Mouse (Mus musculus): ENCODE data around the gene Ksr1. TPM values are rescaled to one million over a fixed set of nuclear protein-coding genes. Genes with fewer than 3 reads are reported as not detected.
"Not testable (repeated sequence)": the region's sequence is repeated elsewhere in the genome, so short reads cannot be mapped to it uniquely, and the experiment has no call there.

Ksr1 gene
- polyA plus RNA-seq, 1 experiment from 2014 or later: 4.9 TPM

DNA sequence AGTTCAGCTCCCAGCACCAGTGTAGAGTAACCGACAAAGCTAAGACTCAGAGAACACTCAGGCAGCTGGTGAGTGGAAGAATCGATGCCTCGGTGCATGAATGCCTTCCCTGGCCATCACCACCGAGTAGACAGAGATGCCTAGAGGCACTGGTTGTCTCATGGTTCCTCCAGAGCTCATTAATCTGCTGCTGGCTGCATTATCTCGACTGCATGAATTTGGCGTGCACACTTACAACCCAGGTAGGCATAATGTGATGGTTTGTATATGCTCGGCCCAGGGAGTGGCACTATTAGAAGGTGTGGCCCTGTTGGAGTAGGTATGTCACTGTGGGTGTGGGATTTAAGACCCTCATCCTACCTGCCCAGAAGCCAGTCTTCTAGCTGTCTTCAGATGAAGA, 137.3 kb downstream of the Ksr1 start:
- no peaks in the 10 kb centered on the region for H3K4me1 ChIP-seq
- no peaks in the 10 kb centered on the region for H3K36me3 ChIP-seq
- no peak overlapping the region for H3K27ac ChIP-seq (replicated peaks)
- H3K9ac ChIP-seq (replicated peaks): no peak overlapping the region
- H3K9me3 ChIP-seq: no peaks in the 10 kb centered on the region
- no peak overlapping the region for H3K4me2 ChIP-seq (replicated peaks)
- ATAC-seq (replicated peaks): no peak
- WGBS: 86% methylated on average over 7 of the region's 7 CpGs
- no peak overlapping the region for H3K4me3 ChIP-seq
- H3K27me3 ChIP-seq: no peaks in the 10 kb centered on the region

DNA sequence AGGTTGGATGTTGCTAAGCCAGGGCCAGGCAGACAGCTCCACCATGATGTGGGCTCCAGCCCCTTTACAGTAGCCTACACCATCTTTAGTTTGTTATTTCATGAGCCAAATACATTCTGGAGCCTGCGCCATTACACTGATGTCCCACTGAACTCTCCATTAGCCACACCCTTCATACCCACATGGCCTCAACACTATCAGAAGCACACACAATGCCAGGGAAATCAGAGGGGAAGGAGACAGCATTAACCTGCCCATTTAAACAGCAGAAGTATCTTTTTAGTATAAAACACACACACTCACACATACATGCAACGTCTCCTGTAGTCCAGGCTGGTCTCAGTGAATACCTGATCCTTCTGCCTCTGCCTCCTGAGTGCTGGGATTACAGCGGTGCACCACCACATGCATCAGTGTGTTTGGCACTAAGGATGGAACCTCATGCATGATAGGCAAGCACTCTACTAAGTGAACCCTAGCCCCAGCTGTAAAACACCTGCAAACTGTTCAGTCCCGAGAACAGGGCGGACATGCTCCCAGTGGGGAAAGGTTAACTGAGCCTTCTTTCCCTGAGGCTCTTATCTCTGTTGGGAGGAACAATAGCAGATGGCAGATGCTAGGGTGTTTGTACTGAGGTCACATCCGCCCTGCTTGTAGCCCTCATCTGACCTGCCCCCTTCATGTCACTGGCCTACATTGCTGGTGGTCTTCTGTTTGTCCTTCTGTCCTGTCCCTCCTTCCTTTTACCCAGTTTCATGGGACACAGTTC, 138.0 kb downstream of the Ksr1 start:
- Histone ChIP-seq H3K27ac (replicated peaks) (no peak overlapping the region), H3K9ac (replicated peaks) (no peak overlapping the region), H3K27me3 (no peaks in the 10 kb centered on the region), H3K36me3 (no peaks in the 10 kb centered on the region), H3K4me1 (no peaks in the 10 kb centered on the region), H3K4me2 (replicated peaks) (no peak overlapping the region), H3K9me3 (no peaks in the 10 kb centered on the region), H3K4me3 (no peak overlapping the region)
- 88% methylated on average over 6 of the region's 6 CpGs for WGBS
- no peak for ATAC-seq (replicated peaks)

DNA sequence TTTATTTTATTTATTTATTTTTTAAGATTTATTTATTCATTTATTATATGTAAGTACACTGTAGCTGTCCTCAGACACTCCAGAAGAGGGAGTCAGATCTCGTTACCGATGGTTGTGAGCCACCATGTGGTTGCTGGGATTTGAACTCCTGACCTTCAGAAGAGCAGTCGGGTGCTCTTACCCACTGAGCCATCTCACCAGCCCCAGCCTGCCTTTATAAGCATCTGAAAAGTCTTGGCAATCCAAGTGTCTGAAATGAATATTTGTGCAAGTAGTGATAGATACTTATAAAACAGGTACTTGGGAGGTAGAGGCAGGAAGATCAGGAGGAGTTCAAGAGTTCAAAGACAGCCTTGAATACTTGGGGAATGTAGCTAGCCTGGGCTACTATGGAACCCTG, 138.9 kb downstream of the Ksr1 start:
- H3K36me3 ChIP-seq; H3K27me3 ChIP-seq; ATAC-seq (replicated peaks); H3K9ac ChIP-seq (replicated peaks); H3K9me3 ChIP-seq; H3K4me2 ChIP-seq (replicated peaks); H3K4me3 ChIP-seq; H3K27ac ChIP-seq (replicated peaks); H3K4me1 ChIP-seq: not testable (repeated sequence)
- 90% methylated on average over 3 of the region's 3 CpGs for WGBS

DNA sequence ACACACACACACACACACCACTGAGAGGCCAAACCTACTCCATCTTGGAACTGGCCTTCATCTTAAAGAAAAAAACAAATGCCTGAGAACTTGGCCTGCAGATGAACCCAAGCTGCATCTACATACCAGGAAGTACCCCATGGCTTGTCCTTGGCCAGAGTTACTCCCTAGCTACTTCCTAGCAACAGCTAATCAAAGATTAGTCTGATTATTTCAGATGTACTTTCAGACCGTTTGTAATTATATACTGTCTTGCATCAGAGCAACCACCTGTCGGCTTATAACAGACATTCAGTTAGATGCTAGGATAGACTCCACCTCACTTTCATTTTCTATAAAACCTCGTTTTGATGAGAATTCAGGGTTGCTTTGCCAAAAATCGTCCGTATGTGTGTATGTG, 139.8 kb downstream of the Ksr1 start:
- ATAC-seq (replicated peaks): no peak
- H3K9ac ChIP-seq (replicated peaks): no peak overlapping the region
- no peaks in the 10 kb centered on the region for H3K27me3 ChIP-seq
- no peak overlapping the region for H3K27ac ChIP-seq (replicated peaks)
- no peaks in the 10 kb centered on the region for H3K9me3 ChIP-seq
- H3K4me2 ChIP-seq (replicated peaks): no peak overlapping the region
- 64% methylated on average over 5 of the region's 5 CpGs for WGBS
- H3K36me3 ChIP-seq: no peaks in the 10 kb centered on the region
- H3K4me3 ChIP-seq: no peak overlapping the region
- no peaks in the 10 kb centered on the region for H3K4me1 ChIP-seq

- no peak for ATAC-seq (replicated peaks)
- Histone ChIP-seq H3K27ac (replicated peaks) (no peak overlapping the region), H3K4me3 (no peak overlapping the region), H3K36me3 (no peaks in the 10 kb centered on the region), H3K4me2 (replicated peaks) (no peak overlapping the region), H3K9me3 (no peaks in the 10 kb centered on the region), H3K4me1 (no peaks in the 10 kb centered on the region), H3K27me3 (no peaks in the 10 kb centered on the region), H3K9ac (replicated peaks) (no peak overlapping the region)
- 91% methylated on average over 14 of the region's 14 CpGs for WGBS
Observed at GRCm38 (mm10) chr11:79005578-79006394, 140.4 kb downstream of the Ksr1 start.

- no peak overlapping the region for H3K9ac ChIP-seq (replicated peaks)
- WGBS: 89% methylated on average over 10 of the region's 10 CpGs
- H3K9me3 ChIP-seq: no peaks in the 10 kb centered on the region
- no peak for ATAC-seq (replicated peaks)
- no peaks in the 10 kb centered on the region for H3K27me3 ChIP-seq
- no peak overlapping the region for H3K4me2 ChIP-seq (replicated peaks)
- H3K4me1 ChIP-seq: no peaks in the 10 kb centered on the region
- no peak overlapping the region for H3K4me3 ChIP-seq
- no peaks in the 10 kb centered on the region for H3K36me3 ChIP-seq
- no peak overlapping the region for H3K27ac ChIP-seq (replicated peaks)
Observed at GRCm38 (mm10) chr11:79003769-79004638, 142.2 kb downstream of the Ksr1 start.

DNA sequence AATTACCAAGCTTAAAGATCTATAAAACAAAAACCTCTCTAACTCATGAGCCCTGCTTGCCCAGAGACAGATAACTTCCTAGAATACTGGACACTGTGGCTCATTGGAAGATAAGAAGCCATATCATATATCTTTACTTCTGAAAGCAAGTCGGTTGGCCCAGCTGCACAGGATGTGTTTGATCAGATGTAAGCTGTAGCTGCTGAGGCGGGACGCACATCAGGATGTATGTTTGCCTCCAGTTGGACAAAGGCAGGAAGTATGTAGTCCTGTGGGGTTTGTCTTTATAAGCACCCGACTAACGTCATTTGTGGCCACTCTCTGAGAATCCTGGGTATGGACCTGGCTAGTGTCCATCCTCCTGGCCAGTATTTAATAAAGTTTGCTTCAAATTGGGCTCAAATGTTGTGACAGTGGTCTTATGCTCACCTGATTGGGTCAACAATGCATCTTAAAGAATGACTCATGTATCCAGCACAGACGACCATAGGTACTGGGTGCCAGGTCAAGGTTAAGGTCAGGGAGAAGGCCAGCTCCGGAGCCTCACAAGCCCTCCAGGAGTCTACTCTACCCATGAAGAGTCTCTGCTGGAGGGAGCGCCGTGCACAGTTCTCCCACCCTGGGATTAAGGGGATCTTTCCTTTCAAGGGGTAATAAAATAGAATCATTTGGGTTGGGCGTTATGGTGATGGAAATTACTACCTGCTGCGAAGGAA, 143.0 kb downstream of the Ksr1 start:
- Histone ChIP-seq H3K4me1 (no peaks in the 10 kb centered on the region), H3K36me3 (no peaks in the 10 kb centered on the region), H3K27me3 (no peaks in the 10 kb centered on the region), H3K9ac (replicated peaks) (no peak overlapping the region), H3K9me3 (no peaks in the 10 kb centered on the region), H3K4me2 (replicated peaks) (no peak overlapping the region), H3K4me3 (no peak overlapping the region), H3K27ac (replicated peaks) (no peak overlapping the region)
- WGBS: 83% methylated on average over 11 of the region's 11 CpGs
- ATAC-seq (replicated peaks): no peak

DNA sequence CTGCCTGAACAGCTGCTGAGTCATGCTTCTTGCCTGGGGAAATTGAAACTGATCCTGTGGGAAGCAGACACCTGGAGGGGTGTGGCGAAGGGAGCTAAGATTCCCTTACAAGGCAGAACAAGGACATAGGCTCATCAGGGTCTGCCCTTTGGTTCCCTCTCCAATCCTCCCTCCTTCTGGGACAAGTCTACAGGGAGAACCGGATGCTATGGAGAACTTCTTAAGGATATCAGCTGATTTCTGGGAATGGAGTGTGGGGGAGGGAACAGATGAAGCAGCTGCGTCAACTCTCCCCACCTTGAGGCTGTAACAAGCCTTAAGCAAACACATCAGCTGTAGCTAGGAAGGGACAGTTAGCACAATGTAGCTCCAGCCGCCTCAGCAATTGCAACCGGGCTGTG, 143.7 kb downstream of the Ksr1 start:
- Histone ChIP-seq H3K27ac (replicated peaks) (no peak overlapping the region), H3K9ac (replicated peaks) (no peak overlapping the region), H3K36me3 (no peaks in the 10 kb centered on the region), H3K4me1 (no peaks in the 10 kb centered on the region), H3K27me3 (no peaks in the 10 kb centered on the region), H3K4me3 (no peak overlapping the region), H3K9me3 (no peaks in the 10 kb centered on the region), H3K4me2 (replicated peaks) (no peak overlapping the region)
- ATAC-seq (replicated peaks): no peak
- WGBS: 78% methylated on average over 5 of the region's 5 CpGs

DNA sequence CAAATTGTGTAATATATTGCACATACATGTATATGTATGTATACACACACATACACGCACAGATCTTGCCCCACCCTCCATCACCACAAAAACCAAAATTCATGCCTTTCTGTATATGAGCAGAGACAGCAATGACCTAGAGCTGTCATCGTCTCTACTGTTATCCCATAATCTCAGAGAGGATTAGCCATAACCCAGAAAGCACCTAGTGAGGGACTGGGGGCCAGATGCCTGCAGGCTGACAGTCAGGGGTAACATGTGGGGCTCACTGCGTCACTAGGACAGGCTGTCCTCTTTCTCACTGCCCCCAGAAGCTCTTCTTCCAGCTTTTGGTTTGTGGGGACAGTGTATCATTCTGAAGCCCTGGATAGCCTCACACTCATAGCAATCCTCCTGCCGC, 144.3 kb downstream of the Ksr1 start:
- no peaks in the 10 kb centered on the region for H3K4me1 ChIP-seq
- no peak overlapping the region for H3K4me2 ChIP-seq (replicated peaks)
- no peaks in the 10 kb centered on the region for H3K36me3 ChIP-seq
- H3K9me3 ChIP-seq: no peaks in the 10 kb centered on the region
- WGBS: 92% methylated on average over 4 of the region's 4 CpGs
- H3K27me3 ChIP-seq: no peaks in the 10 kb centered on the region
- no peak overlapping the region for H3K9ac ChIP-seq (replicated peaks)
- no peak overlapping the region for H3K27ac ChIP-seq (replicated peaks)
- no peak overlapping the region for H3K4me3 ChIP-seq
- ATAC-seq (replicated peaks): no peak

GRCm38 (mm10) chr11:78999118-78999517, 147.1 kb downstream of the Ksr1 start:
- Histone ChIP-seq H3K4me2 (replicated peaks) (no peak overlapping the region), H3K36me3 (no peaks in the 10 kb centered on the region)
- ATAC-seq (replicated peaks): no peak

GRCm38 (mm10) chr11:78990875-78991543, 155.2 kb downstream of the Ksr1 start:
- H3K4me2 ChIP-seq (replicated peaks); H3K36me3 ChIP-seq; H3K4me3 ChIP-seq; H3K27me3 ChIP-seq; H3K4me1 ChIP-seq; H3K9me3 ChIP-seq; ATAC-seq (replicated peaks); H3K27ac ChIP-seq (replicated peaks); H3K9ac ChIP-seq (replicated peaks): not testable (repeated sequence)
- 75% methylated on average over 5 of the region's 5 CpGs for WGBS

More at GRCm38 (mm10) chr11:78999118-78999517, 147.1 kb downstream of the Ksr1 start:
- 17% methylated on average over 6 of the region's 6 CpGs for WGBS
- H3K27me3 ChIP-seq: no peaks in the 10 kb centered on the region
- no peaks in the 10 kb centered on the region for H3K9me3 ChIP-seq
- no peak overlapping the region for H3K4me3 ChIP-seq
- no peak overlapping the region for H3K27ac ChIP-seq (replicated peaks)
- H3K4me1 ChIP-seq: no peaks in the 10 kb centered on the region
- H3K9ac ChIP-seq (replicated peaks): no peak overlapping the region
